Mouse (Mus musculus): Measurements from ENCODE around the gene Miga1. TPM values are rescaled to one million over a fixed set of nuclear protein-coding genes. Genes with fewer than 3 reads are reported as not detected.
A peak's percentile ranks its signal among the peaks of the same experiment; 100 is the strongest.

Miga1 gene
- polyA plus RNA-seq, 1 experiment from 2014 or later: 16.4 TPM

DNA sequence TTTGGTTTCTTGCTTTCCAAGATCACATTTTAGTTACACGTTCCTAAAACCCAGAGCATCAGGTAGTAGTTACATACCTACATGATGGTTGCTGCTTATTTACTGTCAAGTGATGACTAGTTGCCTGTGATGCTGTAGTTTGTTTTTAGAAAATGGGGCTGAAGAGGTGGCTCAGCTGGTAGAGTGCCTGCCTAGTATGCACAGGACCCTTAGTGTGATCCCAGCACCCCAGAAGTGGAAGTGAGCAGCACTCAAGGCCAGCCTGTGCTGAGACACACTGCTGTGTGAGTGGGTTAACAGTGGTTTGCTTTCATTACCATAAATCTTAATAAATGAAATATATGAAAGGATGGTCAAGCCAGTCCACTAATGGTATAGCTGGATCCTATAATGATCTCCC, 100.6 kb downstream of the Miga1 start:
- 91% methylated on average over 1 of the region's 1 CpGs for WGBS
- Histone ChIP-seq H3K4me3 (ENCODE audit: control insufficient read depth in 1 of 2, insufficient read depth in 1 of 2, low read depth in 1 of 2, low read length in 2 of 2) (no peak overlapping the region), H3K4me1 (ENCODE audit: control insufficient read depth in 2 of 2, insufficient read depth in 2 of 2, low read length in 2 of 2) (no peaks in the 10 kb centered on the region), H3K9ac (ENCODE audit: low read length) (no peak overlapping the region), H3K9me3 (ENCODE audit: control insufficient read depth, low read length) (no peaks in the 10 kb centered on the region), H3K36me3 (ENCODE audit: control insufficient read depth, insufficient read depth, low read length) (peaks cover 94% of the 10 kb centered on the region), H3K27me3 (ENCODE audit: control insufficient read depth, insufficient read depth, low read length) (no peaks in the 10 kb centered on the region), H3K27ac (replicated peaks in 1 of 2; ENCODE audit: control insufficient read depth in 1 of 2, insufficient read depth in 1 of 2, low read depth in 2 of 2, low read length in 2 of 2) (no peak overlapping the region), H3K4me2 (ENCODE audit: low read length) (no peak overlapping the region)
- ATAC-seq (ENCODE audit: insufficient number of reproducible peaks, insufficient read depth, low FRiP score, low read depth): no peak

DNA sequence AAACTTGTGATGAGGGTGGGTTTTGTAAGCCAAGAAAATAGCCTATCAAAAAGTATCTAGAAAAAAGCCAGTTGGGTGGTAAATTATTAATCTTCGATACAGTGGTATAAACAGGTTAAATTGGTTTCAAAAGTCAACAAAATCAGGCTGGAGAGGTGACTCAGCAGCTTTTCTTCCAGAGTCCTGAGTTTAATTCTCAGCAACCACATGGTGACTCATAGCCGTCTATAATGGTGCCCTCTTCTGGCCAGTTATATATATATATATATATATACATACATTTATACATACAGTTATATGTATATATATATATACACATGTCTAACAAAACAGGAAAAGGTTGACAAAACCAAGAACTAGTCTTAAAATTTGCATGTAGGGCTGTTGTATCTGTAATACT, 101.4 kb downstream of the Miga1 start:
- no peak overlapping the region for H3K27ac ChIP-seq (replicated peaks in 1 of 2; ENCODE audit: control insufficient read depth in 1 of 2, insufficient read depth in 1 of 2, low read depth in 2 of 2, low read length in 2 of 2)
- 47% methylated on average over 2 of the region's 2 CpGs for WGBS
- H3K4me2 ChIP-seq (ENCODE audit: low read length): no peak overlapping the region
- H3K27me3 ChIP-seq (ENCODE audit: control insufficient read depth, insufficient read depth, low read length): no peaks in the 10 kb centered on the region
- H3K4me1 ChIP-seq (ENCODE audit: control insufficient read depth in 2 of 2, insufficient read depth in 2 of 2, low read length in 2 of 2): no peaks in the 10 kb centered on the region
- no peaks in the 10 kb centered on the region for H3K9me3 ChIP-seq (ENCODE audit: control insufficient read depth, low read length)
- H3K4me3 ChIP-seq (ENCODE audit: control insufficient read depth in 1 of 2, insufficient read depth in 1 of 2, low read depth in 1 of 2, low read length in 2 of 2): no peak overlapping the region
- no peak for ATAC-seq (ENCODE audit: insufficient number of reproducible peaks, insufficient read depth, low FRiP score, low read depth)
- H3K9ac ChIP-seq (ENCODE audit: low read length): no peak overlapping the region
- peaks cover 96% of the 10 kb centered on the region for H3K36me3 ChIP-seq (ENCODE audit: control insufficient read depth, insufficient read depth, low read length)

- Histone ChIP-seq H3K9me3 (ENCODE audit: control insufficient read depth, low read length) (no peaks in the 10 kb centered on the region), H3K27me3 (ENCODE audit: control insufficient read depth, insufficient read depth, low read length) (no peaks in the 10 kb centered on the region), H3K4me1 (ENCODE audit: control insufficient read depth in 2 of 2, insufficient read depth in 2 of 2, low read length in 2 of 2) (peaks cover 0 to 8% of the 10 kb centered on the region in 2 experiments; a peak in 1 of 4 replicates), H3K36me3 (ENCODE audit: control insufficient read depth, insufficient read depth, low read length) (peaks cover 94% of the 10 kb centered on the region), H3K27ac (replicated peaks in 1 of 2; ENCODE audit: control insufficient read depth in 1 of 2, insufficient read depth in 1 of 2, low read depth in 2 of 2, low read length in 2 of 2) (no peak overlapping the region), H3K4me2 (ENCODE audit: low read length) (no peak overlapping the region), H3K9ac (ENCODE audit: low read length) (no peak overlapping the region), H3K4me3 (ENCODE audit: control insufficient read depth in 1 of 2, insufficient read depth in 1 of 2, low read depth in 1 of 2, low read length in 2 of 2) (no peak overlapping the region)
- ATAC-seq (ENCODE audit: insufficient number of reproducible peaks, insufficient read depth, low FRiP score, low read depth): no peak
- 86% methylated on average over 1 of the region's 1 CpGs for WGBS
These were observed 104.4 kb downstream of the Miga1 start for GRCm38 (mm10) chr3:152235805-152236204.

GRCm38 (mm10) chr3:152235238-152235637, 105.0 kb downstream of the Miga1 start:
- Histone ChIP-seq H3K9ac (ENCODE audit: low read length) (no peak overlapping the region), H3K4me2 (ENCODE audit: low read length) (no peak overlapping the region), H3K36me3 (ENCODE audit: control insufficient read depth, insufficient read depth, low read length) (peaks cover 94% of the 10 kb centered on the region), H3K27ac (replicated peaks in 1 of 2; ENCODE audit: control insufficient read depth in 1 of 2, insufficient read depth in 1 of 2, low read depth in 2 of 2, low read length in 2 of 2) (no peak overlapping the region), H3K4me1 (ENCODE audit: control insufficient read depth in 2 of 2, insufficient read depth in 2 of 2, low read length in 2 of 2) (peaks cover 0 to 8% of the 10 kb centered on the region in 2 experiments; a peak in 1 of 4 replicates), H3K4me3 (ENCODE audit: control insufficient read depth in 1 of 2, insufficient read depth in 1 of 2, low read depth in 1 of 2, low read length in 2 of 2) (no peak overlapping the region), H3K9me3 (ENCODE audit: control insufficient read depth, low read length) (no peaks in the 10 kb centered on the region), H3K27me3 (ENCODE audit: control insufficient read depth, insufficient read depth, low read length) (no peaks in the 10 kb centered on the region)
- ATAC-seq (ENCODE audit: insufficient number of reproducible peaks, insufficient read depth, low FRiP score, low read depth): no peak
- 84% methylated on average over 1 of the region's 1 CpGs for WGBS

GRCm38 (mm10) chr3:152231333-152232100, 108.7 kb downstream of the Miga1 start:
- no peak for ATAC-seq (ENCODE audit: insufficient number of reproducible peaks, insufficient read depth, low FRiP score, low read depth)
- H3K27me3 ChIP-seq (ENCODE audit: control insufficient read depth, insufficient read depth, low read length): no peaks in the 10 kb centered on the region
- H3K9ac ChIP-seq (ENCODE audit: low read length): no peak overlapping the region
- WGBS: 48% methylated on average over 6 of the region's 6 CpGs
- peak overlapping the region; percentile 43 to 56; a peak in 3 of 4 replicates for H3K27ac ChIP-seq (replicated peaks in 1 of 2; ENCODE audit: control insufficient read depth in 1 of 2, insufficient read depth in 1 of 2, low read depth in 2 of 2, low read length in 2 of 2)
- no peak overlapping the region for H3K4me3 ChIP-seq (ENCODE audit: control insufficient read depth in 1 of 2, insufficient read depth in 1 of 2, low read depth in 1 of 2, low read length in 2 of 2)
- peaks cover 0 to 8% of the 10 kb centered on the region in 2 experiments; a peak in 1 of 4 replicates for H3K4me1 ChIP-seq (ENCODE audit: control insufficient read depth in 2 of 2, insufficient read depth in 2 of 2, low read length in 2 of 2)
- H3K36me3 ChIP-seq (ENCODE audit: control insufficient read depth, insufficient read depth, low read length): peaks cover 95% of the 10 kb centered on the region
- no peak overlapping the region for H3K4me2 ChIP-seq (ENCODE audit: low read length)
- H3K9me3 ChIP-seq (ENCODE audit: control insufficient read depth, low read length): no peaks in the 10 kb centered on the region

- Histone ChIP-seq H3K4me3 (ENCODE audit: control insufficient read depth in 1 of 2, insufficient read depth in 1 of 2, low read depth in 1 of 2, low read length in 2 of 2) (no peak overlapping the region), H3K9ac (ENCODE audit: low read length) (no peak overlapping the region), H3K27ac (replicated peaks in 1 of 2; ENCODE audit: control insufficient read depth in 1 of 2, insufficient read depth in 1 of 2, low read depth in 2 of 2, low read length in 2 of 2) (no peak overlapping the region), H3K4me2 (ENCODE audit: low read length) (no peak overlapping the region), H3K9me3 (ENCODE audit: control insufficient read depth, low read length) (no peaks in the 10 kb centered on the region), H3K27me3 (ENCODE audit: control insufficient read depth, insufficient read depth, low read length) (no peaks in the 10 kb centered on the region), H3K36me3 (ENCODE audit: control insufficient read depth, insufficient read depth, low read length) (peaks cover 96% of the 10 kb centered on the region), H3K4me1 (ENCODE audit: control insufficient read depth in 2 of 2, insufficient read depth in 2 of 2, low read length in 2 of 2) (peaks cover 0 to 8% of the 10 kb centered on the region in 2 experiments; a peak in 1 of 4 replicates)
- no peak for ATAC-seq (ENCODE audit: insufficient number of reproducible peaks, insufficient read depth, low FRiP score, low read depth)
- 95% methylated on average over 5 of the region's 5 CpGs for WGBS
These were observed 110.9 kb downstream of the Miga1 start for GRCm38 (mm10) chr3:152229271-152229670.

- Histone ChIP-seq H3K4me3 (ENCODE audit: control insufficient read depth in 1 of 2, insufficient read depth in 1 of 2, low read depth in 1 of 2, low read length in 2 of 2) (no peak overlapping the region), H3K27me3 (ENCODE audit: control insufficient read depth, insufficient read depth, low read length) (no peaks in the 10 kb centered on the region), H3K9ac (ENCODE audit: low read length) (no peak overlapping the region), H3K36me3 (ENCODE audit: control insufficient read depth, insufficient read depth, low read length) (peaks cover 96% of the 10 kb centered on the region), H3K27ac (replicated peaks in 1 of 2; ENCODE audit: control insufficient read depth in 1 of 2, insufficient read depth in 1 of 2, low read depth in 2 of 2, low read length in 2 of 2) (no peak overlapping the region), H3K9me3 (ENCODE audit: control insufficient read depth, low read length) (no peaks in the 10 kb centered on the region), H3K4me2 (ENCODE audit: low read length) (no peak overlapping the region), H3K4me1 (ENCODE audit: control insufficient read depth in 2 of 2, insufficient read depth in 2 of 2, low read length in 2 of 2) (peaks cover 0 to 8% of the 10 kb centered on the region in 2 experiments; a peak in 1 of 4 replicates)
- WGBS: 94% methylated on average over 7 of the region's 7 CpGs
- ATAC-seq (ENCODE audit: insufficient number of reproducible peaks, insufficient read depth, low FRiP score, low read depth): no peak
These were observed 111.4 kb downstream of the Miga1 start for GRCm38 (mm10) chr3:152228843-152229242.

- H3K27me3 ChIP-seq (ENCODE audit: control insufficient read depth, insufficient read depth, low read length): no peaks in the 10 kb centered on the region
- no peaks in the 10 kb centered on the region for H3K4me1 ChIP-seq (ENCODE audit: control insufficient read depth in 2 of 2, insufficient read depth in 2 of 2, low read length in 2 of 2)
- 93% methylated on average over 7 of the region's 7 CpGs for WGBS
- peaks cover 99% of the 10 kb centered on the region for H3K36me3 ChIP-seq (ENCODE audit: control insufficient read depth, insufficient read depth, low read length)
- no peak overlapping the region for H3K27ac ChIP-seq (replicated peaks in 1 of 2; ENCODE audit: control insufficient read depth in 1 of 2, insufficient read depth in 1 of 2, low read depth in 2 of 2, low read length in 2 of 2)
- no peak overlapping the region for H3K4me3 ChIP-seq (ENCODE audit: control insufficient read depth in 1 of 2, insufficient read depth in 1 of 2, low read depth in 1 of 2, low read length in 2 of 2)
- H3K4me2 ChIP-seq (ENCODE audit: low read length): no peak overlapping the region
- ATAC-seq (ENCODE audit: insufficient number of reproducible peaks, insufficient read depth, low FRiP score, low read depth): no peak
- H3K9me3 ChIP-seq (ENCODE audit: control insufficient read depth, low read length): no peaks in the 10 kb centered on the region
- H3K9ac ChIP-seq (ENCODE audit: low read length): no peak overlapping the region
These were observed 114.3 kb downstream of the Miga1 start for GRCm38 (mm10) chr3:152225906-152226305.
